Mouse (Mus musculus) embryonic facial prominence, embryonic 13.5 days (tissue): ENCODE data around the gene Trim61. TPM values are rescaled to one million over a fixed set of nuclear protein-coding genes. Genes with fewer than 3 reads are reported as not detected.
A peak's percentile ranks its signal among the peaks of the same experiment; 100 is the strongest.
"Not testable (repeated sequence)": the region's sequence is repeated elsewhere in the genome, so short reads cannot be mapped to it uniquely, and the experiment has no call there.

Source experiments
- ATAC-seq: fragments of 200-750 bp; cut with Nextera tagmentation; 2 replicates; pipeline ENCODE4 v1.8.0; 2017; ENCODE audit warnings: low read depth; ENCODE audit not compliant: insufficient number of reproducible peaks, insufficient read depth, low FRiP score, low TSS enrichment
- H3K27ac ChIP-seq: fragments of 300-500 bp; sonication (generic); 2 replicates; pipeline ENCODE4 v1.5.1; 2015; ENCODE audit warnings: moderate library complexity, mild to moderate bottlenecking, inconsistent platforms
- H3K27me3 ChIP-seq: fragments of 300-500 bp; sonication (generic); 2 replicates; pipeline ENCODE4 v1.6.1; 2015; ENCODE audit warnings: mild to moderate bottlenecking, inconsistent platforms
- H3K36me3 ChIP-seq: fragments of 300-500 bp; sonication (generic); 2 replicates; pipeline ENCODE4 v1.6.1; 2015; ENCODE audit warnings: mild to moderate bottlenecking, inconsistent platforms
- H3K4me1 ChIP-seq: fragments of 300-500 bp; sonication (generic); 2 replicates; pipeline ENCODE4 v1.6.1; 2015; ENCODE audit warnings: inconsistent platforms
- H3K4me2 ChIP-seq: fragments of 300-500 bp; sonication (generic); 2 replicates; pipeline ENCODE4 v1.6.1; 2015; ENCODE audit warnings: moderate library complexity, mild to moderate bottlenecking, inconsistent platforms
- H3K4me3 ChIP-seq: fragments of 300-500 bp; sonication (generic); 2 replicates; pipeline ENCODE4 v1.5.1; 2015; ENCODE audit warnings: mild to moderate bottlenecking, inconsistent platforms
- H3K9ac ChIP-seq: fragments of 300-500 bp; sonication (generic); 2 replicates; pipeline ENCODE4 v1.6.1; 2015; ENCODE audit warnings: mild to moderate bottlenecking, inconsistent platforms
- H3K9me3 ChIP-seq: fragments of 300-500 bp; sonication (generic); 2 replicates; pipeline ENCODE4 v1.6.1; 2016; ENCODE audit warnings: inconsistent platforms
- WGBS: fragments of 180-500 bp; shearing (Covaris S2); methylation state at CpG from one replicate; pipeline ENCODE4 v1.1.7; 2015; ENCODE audit warnings: mixed read lengths; 5-methylcytosine and 5-hydroxymethylcytosine counted together
- polyA plus RNA-seq: library from polyadenylated mRNA; unstranded; fragments of >200 nt; fragmentation: Nextera tagmentation; extraction: Ambion mirVana; gene quantifications from 2 replicates; pipeline ENCODE4 v1.2.1, GENCODE M21; 2015

Trim61 gene
- polyA plus RNA-seq, 1 experiment from 2014 or later = 0.14 TPM

DNA sequence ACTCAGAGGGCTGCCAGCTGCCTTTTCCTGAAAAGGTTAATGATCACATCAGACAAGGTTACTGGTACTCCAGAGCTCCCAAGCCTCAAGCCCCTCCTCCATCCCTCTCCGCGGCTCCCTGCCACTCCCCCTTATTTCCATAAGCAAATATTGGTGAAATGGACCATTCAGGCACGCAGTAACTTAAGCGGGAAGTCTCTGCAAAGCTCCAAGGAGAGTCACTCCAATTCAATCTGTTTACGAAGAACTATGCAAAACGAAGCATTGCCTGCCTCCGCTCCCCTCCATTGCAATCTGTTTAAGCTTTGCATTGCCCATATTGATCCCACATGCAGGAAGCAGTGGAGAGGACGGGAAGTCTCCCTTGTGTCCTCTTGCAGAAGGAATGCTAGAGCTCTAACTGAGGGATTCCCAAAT, 18.8 kb upstream of the Trim61 start, which contains the start of gene Apela:
TSS of gene Apela (minus strand) at position 220 of the 417 bp plus-strand sequence.
- no peaks in the 10 kb centered on the region for H3K36me3 ChIP-seq
- no peaks in the 10 kb centered on the region for H3K9me3 ChIP-seq
- peak within 1 kb of the TSS; percentile 40 for H3K4me3 ChIP-seq
- WGBS = under 1% methylated on average over 8 of the region's 8 CpGs
- H3K27ac ChIP-seq = peak within 1 kb of the TSS; percentile 52; the same call in 1 of the 2 replicates
- H3K4me2 ChIP-seq = peak within 1 kb of the TSS; percentile 63
- 0 out of 2 replicates have a peak, but pooled peaks have one; percentile 70 for ATAC-seq
- H3K27me3 ChIP-seq = no peaks in the 10 kb centered on the region
- H3K9ac ChIP-seq = peak within 1 kb of the TSS; percentile 54; the same call in 1 of the 2 replicates
- peaks cover 10% of the 10 kb centered on the region; the same call in 1 of the 2 replicates for H3K4me1 ChIP-seq

DNA sequence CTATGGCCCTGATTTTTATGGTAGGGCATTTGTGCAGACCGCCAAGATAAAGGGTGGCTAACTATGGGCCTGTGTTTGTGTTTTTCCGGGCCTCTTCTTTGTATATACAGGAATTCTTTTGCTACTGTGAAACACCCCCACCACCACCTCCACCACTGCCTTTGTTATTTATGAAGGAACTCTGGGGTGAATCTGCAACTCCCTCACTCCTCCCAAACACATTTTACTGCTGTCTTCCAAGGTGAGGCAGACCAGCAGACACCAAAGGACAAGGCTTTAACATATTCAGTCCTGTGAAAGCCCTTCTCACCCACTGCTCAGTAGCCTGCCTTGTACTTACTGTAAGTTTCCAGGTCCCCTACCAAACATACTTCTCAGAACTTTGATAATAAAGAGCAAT, 15.8 kb upstream of the Trim61 start:
- H3K36me3 ChIP-seq = no peaks in the 10 kb centered on the region
- no peaks in the 10 kb centered on the region for H3K9me3 ChIP-seq
- no peak overlapping the region for H3K27ac ChIP-seq
- no peaks in the 10 kb centered on the region for H3K27me3 ChIP-seq
- no peak overlapping the region for H3K4me2 ChIP-seq
- WGBS = 55% methylated on average over 2 of the region's 2 CpGs
- no peak for ATAC-seq
- no peak overlapping the region for H3K9ac ChIP-seq
- H3K4me1 ChIP-seq = peaks cover 10% of the 10 kb centered on the region; the same call in 1 of the 2 replicates
- H3K4me3 ChIP-seq = no peak overlapping the region

DNA sequence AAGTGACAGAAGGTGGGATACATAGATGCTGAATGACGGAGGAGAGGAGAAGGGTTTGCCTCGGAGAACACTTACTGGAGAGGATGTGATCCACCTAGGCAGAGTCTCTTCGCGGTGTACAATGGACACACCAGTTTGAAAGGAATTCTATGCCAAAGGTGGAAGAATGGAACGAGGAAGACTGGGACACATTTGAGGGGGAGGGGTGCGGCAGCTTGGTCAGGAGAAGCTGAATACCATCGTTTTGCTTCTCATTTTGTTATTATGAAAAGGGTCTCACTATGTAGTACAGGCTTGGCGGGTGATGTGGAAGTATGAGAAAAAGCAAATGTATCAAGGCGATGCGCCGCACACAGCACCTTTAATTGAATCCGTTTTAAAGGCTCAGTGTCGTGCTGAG, 14.7 kb upstream of the Trim61 start:
- H3K27ac ChIP-seq = no peak overlapping the region
- peaks cover 10% of the 10 kb centered on the region; the same call in 1 of the 2 replicates for H3K4me1 ChIP-seq
- no peak overlapping the region for H3K4me3 ChIP-seq
- 82% methylated on average over 13 of the region's 13 CpGs for WGBS
- H3K9ac ChIP-seq = no peak overlapping the region
- no peaks in the 10 kb centered on the region for H3K27me3 ChIP-seq
- no peak overlapping the region for H3K4me2 ChIP-seq
- H3K36me3 ChIP-seq = no peaks in the 10 kb centered on the region
- ATAC-seq = no peak
- no peaks in the 10 kb centered on the region for H3K9me3 ChIP-seq

DNA sequence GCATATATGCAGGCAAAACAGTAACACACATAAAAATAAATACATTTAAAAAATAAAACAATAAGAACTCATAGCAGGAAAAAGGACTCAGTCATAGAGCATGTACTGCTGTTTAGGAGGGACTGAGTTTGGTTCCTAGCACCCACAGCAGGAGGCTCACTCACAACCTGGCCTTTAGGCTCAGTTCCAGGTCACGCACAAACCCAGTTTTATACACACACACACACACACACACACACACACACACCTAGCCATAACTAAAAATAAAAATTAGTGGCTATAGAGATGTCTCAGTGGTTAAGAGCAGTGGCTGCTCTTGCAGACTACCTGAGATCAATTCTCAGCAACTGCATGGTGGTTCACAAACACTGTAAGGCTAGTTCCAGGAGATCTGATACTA, 13.8 kb upstream of the Trim61 start:
- Histone ChIP-seq H3K4me1 (peaks cover 4% of the 10 kb centered on the region; the same call in 1 of the 2 replicates), H3K36me3 (no peaks in the 10 kb centered on the region), H3K4me2 (no peak overlapping the region), H3K9ac (no peak overlapping the region), H3K27ac (no peak overlapping the region), H3K4me3 (no peak overlapping the region), H3K9me3 (no peaks in the 10 kb centered on the region), H3K27me3 (no peaks in the 10 kb centered on the region)
- no peak for ATAC-seq
- 80% methylated on average over 1 of the region's 1 CpGs for WGBS

DNA sequence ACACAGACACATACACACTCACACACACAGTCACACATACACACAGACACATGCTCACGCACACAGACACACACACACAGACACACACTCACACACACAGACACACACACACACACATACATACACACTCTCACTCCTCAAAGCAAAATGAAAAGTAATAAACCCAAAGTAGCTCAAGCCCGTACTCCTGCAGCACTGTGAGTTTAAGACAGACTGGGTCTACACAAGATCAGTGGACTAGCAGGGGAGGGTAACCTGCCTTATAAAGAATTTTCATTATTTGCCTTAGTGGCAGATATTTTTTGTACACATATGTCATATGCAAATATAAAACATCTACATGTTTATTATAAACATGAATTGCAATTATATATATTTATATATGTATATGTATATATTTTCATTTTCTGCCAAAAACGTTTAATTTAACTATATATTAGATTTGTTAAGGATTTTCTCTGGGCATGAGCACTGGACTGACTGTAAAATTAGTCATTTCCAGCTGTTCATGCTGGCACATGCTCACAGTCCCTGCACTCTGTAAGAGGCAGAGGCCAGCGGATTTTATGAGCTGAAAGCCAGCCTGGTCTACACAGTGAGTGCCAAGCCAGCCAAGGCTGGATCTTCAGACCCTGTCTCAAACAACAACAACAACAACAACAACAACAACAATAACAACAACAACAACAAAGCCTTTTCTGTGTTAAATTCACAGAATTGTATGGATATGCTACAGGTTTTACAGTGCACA, 12.6 kb upstream of the Trim61 start:
- Histone ChIP-seq H3K27ac (no peak overlapping the region), H3K4me1 (peaks cover 4% of the 10 kb centered on the region; the same call in 1 of the 2 replicates), H3K4me2 (no peak overlapping the region), H3K36me3 (no peaks in the 10 kb centered on the region), H3K9me3 (no peaks in the 10 kb centered on the region), H3K4me3 (no peak overlapping the region), H3K27me3 (no peaks in the 10 kb centered on the region), H3K9ac (no peak overlapping the region)
- no peak for ATAC-seq
- WGBS = 72% methylated on average over 4 of the region's 4 CpGs

DNA sequence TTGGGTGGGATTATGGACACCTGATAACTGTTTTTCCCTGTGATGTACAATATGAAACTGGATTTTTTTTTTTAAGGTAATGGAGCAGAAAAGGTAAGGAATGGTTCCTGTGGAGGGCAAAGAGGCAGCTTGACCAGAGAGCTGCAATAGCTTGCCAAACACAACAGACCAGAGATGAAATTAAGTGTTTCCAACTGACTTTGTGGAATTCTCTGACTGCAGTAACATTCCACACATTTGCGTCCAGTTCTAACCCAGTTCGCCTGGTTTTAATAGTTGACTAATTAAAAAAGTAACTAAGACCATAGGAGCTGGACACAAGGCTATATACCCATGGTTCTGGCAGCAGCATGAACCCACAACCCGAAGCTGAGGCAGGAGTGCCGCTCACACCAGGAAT, 11.5 kb upstream of the Trim61 start:
- ATAC-seq = no peak
- no peak overlapping the region for H3K9ac ChIP-seq
- H3K4me1 ChIP-seq = 0 out of 2 replicates have a peak, but pooled peaks cover 2% of the 10 kb centered on the region
- 62% methylated on average over 4 of the region's 4 CpGs for WGBS
- no peak overlapping the region for H3K4me2 ChIP-seq
- H3K36me3 ChIP-seq = no peaks in the 10 kb centered on the region
- H3K9me3 ChIP-seq = no peaks in the 10 kb centered on the region
- H3K4me3 ChIP-seq = no peak overlapping the region
- H3K27me3 ChIP-seq = no peaks in the 10 kb centered on the region
- H3K27ac ChIP-seq = no peak overlapping the region

DNA sequence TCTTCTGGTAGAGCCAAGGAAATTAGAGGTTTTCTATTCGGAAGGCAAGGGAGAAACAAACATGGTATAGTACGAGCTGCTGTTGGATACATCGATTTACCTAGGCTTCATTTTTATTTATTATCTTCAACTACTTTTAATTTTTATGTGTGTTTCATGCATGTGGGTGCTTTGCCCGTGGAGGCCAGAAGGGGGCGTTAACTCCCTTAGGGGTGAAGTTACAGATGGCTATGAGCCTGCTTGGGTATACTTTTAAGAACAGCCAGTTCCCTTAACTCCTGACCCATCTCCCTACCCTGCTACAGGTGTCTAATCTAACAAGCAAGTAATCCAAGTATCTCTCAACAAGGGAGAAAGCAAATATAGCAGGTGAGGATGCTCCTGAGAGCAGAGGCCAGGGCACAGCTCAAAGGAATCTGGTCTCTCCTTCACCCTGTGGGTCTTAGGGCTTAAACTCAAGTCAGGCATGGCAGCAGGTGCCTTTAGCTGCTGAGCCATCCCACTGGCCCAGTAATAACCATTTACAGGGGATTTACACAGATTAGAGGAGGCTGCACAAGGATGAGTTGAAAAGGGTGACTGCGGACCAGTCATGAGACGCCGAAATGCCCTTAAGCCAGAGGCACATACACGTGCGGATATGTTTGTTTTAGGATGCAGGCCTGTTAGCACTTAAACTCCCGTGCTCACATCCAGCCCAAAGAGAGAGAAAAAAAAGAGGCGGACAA, 10.8 kb upstream of the Trim61 start:
- Histone ChIP-seq H3K4me1 (0 out of 2 replicates have a peak, but pooled peaks cover 2% of the 10 kb centered on the region), H3K36me3 (no peaks in the 10 kb centered on the region)

DNA sequence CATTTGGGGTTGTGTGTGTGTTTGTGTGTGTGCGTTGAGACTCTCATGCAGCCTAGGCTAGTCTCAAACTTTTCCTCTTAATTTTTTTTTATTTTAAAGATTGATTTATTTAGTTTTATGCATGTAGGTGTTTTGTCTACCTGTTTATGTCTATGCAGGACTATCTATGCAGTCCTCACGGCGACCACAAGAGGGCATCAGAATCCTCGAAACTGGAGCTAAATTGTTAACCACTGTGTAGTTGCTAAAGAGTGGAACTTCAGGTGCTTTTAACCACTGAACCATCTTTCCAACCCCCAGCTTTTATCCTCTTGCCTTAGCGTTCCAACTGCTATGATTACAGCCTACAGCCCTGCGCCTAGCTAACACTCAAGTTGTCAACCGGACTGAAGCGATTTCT, 4.2 kb upstream of the Trim61 start:
- WGBS = 47% methylated on average over 8 of the region's 8 CpGs
- Histone ChIP-seq H3K36me3 (no peaks in the 10 kb centered on the region), H3K4me1 (no peaks in the 10 kb centered on the region), H3K27ac (no peak overlapping the region), H3K9me3 (no peaks in the 10 kb centered on the region), H3K4me2 (no peak overlapping the region), H3K9ac (no peak overlapping the region), H3K4me3 (no peak overlapping the region), H3K27me3 (no peaks in the 10 kb centered on the region)
- ATAC-seq = 0 out of 2 replicates have a peak, but pooled peaks have one; percentile 26

More for the DNA sequence above, 10.8 kb upstream of the Trim61 start:
- Histone ChIP-seq H3K27ac (no peak overlapping the region), H3K9me3 (no peaks in the 10 kb centered on the region), H3K9ac (no peak overlapping the region), H3K4me2 (no peak overlapping the region), H3K27me3 (no peaks in the 10 kb centered on the region), H3K4me3 (no peak overlapping the region)
- no peak for ATAC-seq
- WGBS = 60% methylated on average over 12 of the region's 12 CpGs

DNA sequence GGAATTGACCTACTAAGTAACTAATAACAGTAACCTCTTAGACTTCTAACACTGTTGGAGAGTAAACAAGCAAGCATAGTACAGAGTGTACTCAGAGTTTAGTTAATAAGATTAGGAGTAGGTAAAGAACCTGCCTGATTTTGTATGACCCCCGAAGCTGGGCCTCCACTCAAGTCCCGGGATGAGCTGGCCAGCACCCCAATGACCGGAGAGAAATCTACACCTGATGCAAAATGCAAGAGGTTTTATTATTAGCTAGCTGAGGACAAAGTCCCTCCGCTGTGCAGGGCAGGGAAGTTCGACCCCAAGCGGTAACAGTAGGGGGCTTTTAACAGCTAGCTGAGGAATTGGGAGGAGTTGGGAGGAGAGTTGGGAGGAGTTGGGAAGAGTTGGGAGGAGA, 10.7 kb downstream of the Trim61 start:
- WGBS = 75% methylated on average over 6 of the region's 6 CpGs
- H3K4me2 ChIP-seq, H3K4me3 ChIP-seq, H3K9ac ChIP-seq, H3K27ac ChIP-seq, H3K9me3 ChIP-seq, ATAC-seq, H3K4me1 ChIP-seq, H3K27me3 ChIP-seq, H3K36me3 ChIP-seq: not testable (repeated sequence)

DNA sequence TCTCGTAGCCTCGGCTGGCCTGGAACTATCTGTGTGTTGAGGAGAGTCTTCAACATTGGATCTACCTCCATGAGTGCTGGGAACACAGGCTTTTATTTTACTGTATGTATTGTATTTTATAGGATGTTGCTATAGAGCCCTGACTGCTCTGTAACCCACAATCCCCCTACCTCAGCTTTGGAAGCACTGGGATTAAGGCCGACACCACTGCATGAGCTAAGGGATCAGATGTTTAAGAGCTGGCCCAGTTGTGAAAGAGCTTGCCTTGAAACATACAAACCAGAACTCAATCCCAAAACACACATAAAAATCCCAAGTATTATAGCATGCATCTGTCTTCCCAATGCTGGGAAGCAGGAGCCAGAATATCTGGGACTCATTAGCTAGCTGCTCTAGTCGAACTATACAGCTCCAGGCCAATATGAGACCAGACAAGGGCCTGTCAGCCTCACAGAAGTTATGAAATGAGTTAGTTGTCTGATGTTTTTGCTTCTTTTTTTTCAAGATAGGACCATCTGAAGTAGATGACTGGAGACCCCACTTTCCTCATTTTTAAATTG, 19.4 kb downstream of the Trim61 start:
- Histone ChIP-seq H3K9me3 (no peaks in the 10 kb centered on the region), H3K27ac (no peak overlapping the region), H3K9ac (no peak overlapping the region), H3K36me3 (no peaks in the 10 kb centered on the region), H3K27me3 (no peaks in the 10 kb centered on the region), H3K4me2 (no peak overlapping the region), H3K4me1 (no peaks in the 10 kb centered on the region), H3K4me3 (no peak overlapping the region)
- ATAC-seq = no peak
- WGBS = 64% methylated on average over 4 of the region's 4 CpGs

DNA sequence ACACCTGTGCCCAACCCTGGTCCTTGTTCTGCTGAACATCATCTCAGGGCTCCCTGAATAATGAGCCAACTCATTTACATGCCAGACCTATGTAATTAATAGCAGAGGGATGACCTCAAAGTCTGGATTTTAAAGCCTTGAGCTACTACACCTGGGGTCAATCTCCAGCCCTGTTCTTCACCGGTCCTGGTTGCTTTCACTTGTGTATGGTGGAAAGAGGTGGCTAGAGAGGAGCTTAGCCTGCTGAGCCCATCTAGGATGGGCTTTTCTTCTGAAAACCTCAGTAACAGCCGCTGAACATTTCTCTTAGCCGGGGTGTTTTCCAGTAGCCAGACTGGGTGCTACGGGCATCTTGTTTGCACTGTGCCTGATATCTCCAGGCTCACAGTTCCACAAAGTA, 30.6 kb downstream of the Trim61 start, which contains the start of gene Trim75:
TSS of gene Trim75 (minus strand) at position 101 of the 400 bp plus-strand sequence.
- no peak within 1 kb of the TSS for H3K9ac ChIP-seq
- WGBS = 84% methylated on average over 4 of the region's 4 CpGs
- no peaks in the 10 kb centered on the region for H3K9me3 ChIP-seq
- H3K27me3 ChIP-seq = no peaks in the 10 kb centered on the region
- no peak within 1 kb of the TSS for H3K27ac ChIP-seq
- H3K4me1 ChIP-seq = no peaks in the 10 kb centered on the region
- H3K36me3 ChIP-seq = no peaks in the 10 kb centered on the region
- no peak within 1 kb of the TSS for H3K4me3 ChIP-seq
- ATAC-seq = no peak
- H3K4me2 ChIP-seq = no peak within 1 kb of the TSS
